Mouse (Mus musculus): ENCODE measurements around the gene Coro1b. TPM values are rescaled to one million over a fixed set of nuclear protein-coding genes. Genes with fewer than 3 reads are reported as not detected.

The Coro1b gene
- polyA plus RNA-seq, 2 experiments, result 148 to 261 TPM

- H3K9ac ChIP-seq (ENCODE audit: low read depth, low read length, severe bottlenecking), result no peak overlapping the region
- H3K36me3 ChIP-seq (ENCODE audit: control insufficient read depth, insufficient read depth, low read length), result peaks cover 19% of the 10 kb centered on the region
- H3K27me3 ChIP-seq (ENCODE audit: control insufficient read depth, insufficient read depth, low read length), result no peaks in the 10 kb centered on the region
- H3K4me1 ChIP-seq (ENCODE audit: control insufficient read depth, insufficient read depth, low read length), result no peaks in the 10 kb centered on the region
- no peaks in the 10 kb centered on the region for H3K9me3 ChIP-seq (ENCODE audit: control insufficient read depth, low read length)
- WGBS, result 83% methylated on average over 5 of the region's 5 CpGs
- no peak overlapping the region for H3K4me3 ChIP-seq (replicated peaks; ENCODE audit: low read length)
- TF ChIP-seq POLR2A (IDR thresholded peaks at IDR 0.05; ENCODE audit: borderline replicate concordance, extremely low read depth, insufficient read depth, insufficient read length), result no peak
- DNase-seq (ENCODE audit: low spot score) (no peak), ATAC-seq (ENCODE audit: low FRiP score, low read depth) (no peak)
- H3K27ac ChIP-seq (replicated peaks; ENCODE audit: low read depth, low read length), result no peak overlapping the region
- H3K4me2 ChIP-seq (replicated peaks; ENCODE audit: low read depth, low read length, severe bottlenecking), result no peak overlapping the region
These were observed 12.0 kb upstream of the Coro1b start for GRCm38 (mm10) chr19:4136463-4136862.

- WGBS, result 81% methylated on average over 5 of the region's 5 CpGs
These were observed 10.5 kb upstream of the Coro1b start for GRCm38 (mm10) chr19:4137913-4138312.

DNA sequence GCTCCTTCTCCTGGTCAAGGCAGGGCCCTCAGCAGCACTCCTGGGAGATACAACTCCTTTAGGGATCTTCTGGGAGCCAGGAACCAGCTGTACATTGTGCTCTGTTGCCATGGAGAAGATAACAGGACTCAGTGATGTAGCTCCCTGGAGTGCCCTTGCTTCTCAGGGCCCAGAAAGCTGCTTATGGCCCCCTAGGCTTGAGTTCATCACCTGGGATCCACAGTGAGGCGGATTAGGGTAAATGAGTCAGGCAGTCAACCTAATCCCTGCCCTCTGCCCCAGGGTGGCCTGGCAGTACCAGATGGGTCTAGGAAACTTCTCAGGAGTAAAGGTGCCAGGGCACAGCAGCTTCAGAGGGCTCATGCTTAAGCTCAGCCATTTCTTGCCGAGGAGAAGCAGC, 9.0 kb upstream of the Coro1b start, which contains the start of gene Gpr152:
Gene Gpr152 (plus strand): TSS at position 342 of the 400 bp plus-strand sequence.
- Histone ChIP-seq H3K4me3 (replicated peaks; ENCODE audit: low read length) (no peak within 1 kb of the TSS), H3K27me3 (ENCODE audit: control insufficient read depth, insufficient read depth, low read length) (no peaks in the 10 kb centered on the region), H3K4me2 (replicated peaks; ENCODE audit: low read depth, low read length, severe bottlenecking) (no peak within 1 kb of the TSS), H3K27ac (replicated peaks; ENCODE audit: low read depth, low read length) (no peak within 1 kb of the TSS), H3K9ac (ENCODE audit: low read depth, low read length, severe bottlenecking) (no peak within 1 kb of the TSS), H3K9me3 (ENCODE audit: control insufficient read depth, low read length) (no peaks in the 10 kb centered on the region), H3K4me1 (ENCODE audit: control insufficient read depth, insufficient read depth, low read length) (no peaks in the 10 kb centered on the region), H3K36me3 (ENCODE audit: control insufficient read depth, insufficient read depth, low read length) (no peaks in the 10 kb centered on the region)
- ATAC-seq (ENCODE audit: low FRiP score, low read depth) (no peak), DNase-seq (ENCODE audit: low spot score) (no peak)
- TF ChIP-seq POLR2A (IDR thresholded peaks at IDR 0.05; ENCODE audit: borderline replicate concordance, extremely low read depth, insufficient read depth, insufficient read length), result no peak
- WGBS, result 71% methylated on average over 2 of the region's 2 CpGs

More at GRCm38 (mm10) chr19:4137913-4138312, 10.5 kb upstream of the Coro1b start:
- DNase-seq (ENCODE audit: low spot score), result no peak
- Histone ChIP-seq H3K9ac (ENCODE audit: low read depth, low read length, severe bottlenecking) (no peak overlapping the region), H3K4me2 (replicated peaks; ENCODE audit: low read depth, low read length, severe bottlenecking) (no peak overlapping the region), H3K4me3 (replicated peaks; ENCODE audit: low read length) (no peak overlapping the region), H3K36me3 (ENCODE audit: control insufficient read depth, insufficient read depth, low read length) (0 out of 2 replicates have a peak, but pooled peaks cover 5% of the 10 kb centered on the region), H3K4me1 (ENCODE audit: control insufficient read depth, insufficient read depth, low read length) (no peaks in the 10 kb centered on the region), H3K9me3 (ENCODE audit: control insufficient read depth, low read length) (no peaks in the 10 kb centered on the region), H3K27ac (replicated peaks; ENCODE audit: low read depth, low read length) (no peak overlapping the region), H3K27me3 (ENCODE audit: control insufficient read depth, insufficient read depth, low read length) (no peaks in the 10 kb centered on the region)
- ATAC-seq (ENCODE audit: low FRiP score, low read depth), result no peak
- no peak for TF ChIP-seq POLR2A (IDR thresholded peaks at IDR 0.05; ENCODE audit: borderline replicate concordance, extremely low read depth, insufficient read depth, insufficient read length)

- no peak for TF ChIP-seq POLR2A (IDR thresholded peaks at IDR 0.05; ENCODE audit: borderline replicate concordance, extremely low read depth, insufficient read depth, insufficient read length)
- DNase-seq (ENCODE audit: low spot score) (no peak), ATAC-seq (ENCODE audit: low FRiP score, low read depth) (no peak)
- Histone ChIP-seq H3K4me3 (replicated peaks; ENCODE audit: low read length) (no peak overlapping the region), H3K9me3 (ENCODE audit: control insufficient read depth, low read length) (no peaks in the 10 kb centered on the region), H3K4me1 (ENCODE audit: control insufficient read depth, insufficient read depth, low read length) (no peaks in the 10 kb centered on the region), H3K27ac (replicated peaks; ENCODE audit: low read depth, low read length) (no peak overlapping the region), H3K36me3 (ENCODE audit: control insufficient read depth, insufficient read depth, low read length) (no peaks in the 10 kb centered on the region), H3K9ac (ENCODE audit: low read depth, low read length, severe bottlenecking) (no peak overlapping the region), H3K4me2 (replicated peaks; ENCODE audit: low read depth, low read length, severe bottlenecking) (no peak overlapping the region), H3K27me3 (ENCODE audit: control insufficient read depth, insufficient read depth, low read length) (no peaks in the 10 kb centered on the region)
- WGBS, result 71% methylated on average over 6 of the region's 6 CpGs
These were observed 8.3 kb upstream of the Coro1b start for GRCm38 (mm10) chr19:4140147-4140546.

- 92% methylated on average over 18 of the region's 18 CpGs for WGBS
- no peak for TF ChIP-seq POLR2A (IDR thresholded peaks at IDR 0.05; ENCODE audit: borderline replicate concordance, extremely low read depth, insufficient read depth, insufficient read length)
- Histone ChIP-seq H3K9me3 (ENCODE audit: control insufficient read depth, low read length) (no peaks in the 10 kb centered on the region), H3K9ac (ENCODE audit: low read depth, low read length, severe bottlenecking) (no peak overlapping the region), H3K27me3 (ENCODE audit: control insufficient read depth, insufficient read depth, low read length) (no peaks in the 10 kb centered on the region), H3K4me1 (ENCODE audit: control insufficient read depth, insufficient read depth, low read length) (0 out of 2 replicates have a peak, but pooled peaks cover under 1% of the 10 kb centered on the region), H3K4me3 (replicated peaks; ENCODE audit: low read length) (no peak overlapping the region), H3K27ac (replicated peaks; ENCODE audit: low read depth, low read length) (no peak overlapping the region), H3K36me3 (ENCODE audit: control insufficient read depth, insufficient read depth, low read length) (no peaks in the 10 kb centered on the region), H3K4me2 (replicated peaks; ENCODE audit: low read depth, low read length, severe bottlenecking) (no peak overlapping the region)
- ATAC-seq (ENCODE audit: low FRiP score, low read depth), result no peak
- DNase-seq (ENCODE audit: low spot score), result no peak
These were observed 5.8 kb upstream of the Coro1b start for GRCm38 (mm10) chr19:4142416-4143173.
